Mouse (Mus musculus) lung, postnatal 25 days (tissue): ENCODE results near the gene Gabpb2.

Experiments
- DNase-seq: peaks from one replicate; pipeline ENCODE4 v3.0.0; 2022; ENCODE audit warnings: low spot score

The Gabpb2 gene

DNA sequence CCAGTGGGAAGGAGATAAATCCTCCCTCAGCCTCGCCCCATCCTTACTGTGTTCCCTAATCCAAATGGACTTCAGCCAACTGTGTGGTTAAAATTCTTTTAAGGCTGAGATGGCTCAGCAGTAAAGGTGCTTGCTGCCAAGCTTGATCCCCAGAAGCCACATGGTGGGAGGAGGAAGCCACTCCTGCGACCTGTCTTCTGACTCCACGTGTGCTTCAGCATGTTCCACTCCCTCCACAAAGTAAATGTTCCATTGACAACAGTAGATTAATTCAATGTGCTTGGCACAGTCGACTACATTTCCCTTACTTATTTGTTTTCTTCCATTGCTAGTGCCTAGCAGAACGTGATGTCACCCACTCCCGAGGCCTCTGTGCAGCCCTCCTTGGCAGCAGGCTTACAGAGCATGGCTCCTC lies 23.0 kb downstream of the Gabpb2 start:
- DNase-seq, result no peak

DNA sequence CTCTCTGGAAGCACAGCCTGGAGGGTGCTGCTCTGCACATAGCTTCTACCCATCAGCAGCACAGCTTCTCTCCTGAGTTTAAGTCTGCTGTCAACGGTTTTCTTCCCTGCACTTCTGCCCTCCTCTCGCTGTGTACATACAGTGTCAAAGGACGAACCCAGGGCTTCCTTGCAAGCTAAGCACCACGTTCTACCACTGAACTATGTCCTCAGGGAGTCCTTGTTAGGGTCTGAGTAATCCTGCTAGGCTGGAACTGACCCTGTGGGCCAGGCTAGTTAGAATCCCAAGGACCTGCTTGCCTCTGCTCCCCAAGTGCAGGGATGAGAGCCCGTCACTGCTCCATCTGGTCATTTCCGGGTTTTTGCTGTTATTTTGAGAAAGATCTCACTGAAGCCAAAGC lies 30.8 kb downstream of the Gabpb2 start:
- DNase-seq, result no peak

DNA sequence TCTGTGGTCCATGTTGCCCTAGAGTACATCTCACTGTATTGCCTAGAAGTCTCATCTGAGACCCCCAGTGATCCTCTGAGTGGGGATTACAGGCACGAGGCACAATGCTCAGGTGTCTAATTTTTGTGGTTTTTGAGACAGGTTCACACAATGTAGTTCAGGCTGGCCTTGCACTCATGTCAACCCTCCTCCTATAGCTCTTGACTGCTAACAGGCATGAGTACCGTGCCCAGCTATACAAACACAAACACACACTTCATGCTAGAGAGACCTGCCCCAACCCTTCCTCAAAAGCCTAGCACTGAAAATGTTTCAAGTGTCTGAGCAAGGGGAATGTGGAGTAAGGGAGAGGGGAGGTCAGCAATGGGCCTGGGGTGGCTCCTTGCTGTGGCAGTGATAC lies 31.6 kb downstream of the Gabpb2 start:
- no peak for DNase-seq

DNA sequence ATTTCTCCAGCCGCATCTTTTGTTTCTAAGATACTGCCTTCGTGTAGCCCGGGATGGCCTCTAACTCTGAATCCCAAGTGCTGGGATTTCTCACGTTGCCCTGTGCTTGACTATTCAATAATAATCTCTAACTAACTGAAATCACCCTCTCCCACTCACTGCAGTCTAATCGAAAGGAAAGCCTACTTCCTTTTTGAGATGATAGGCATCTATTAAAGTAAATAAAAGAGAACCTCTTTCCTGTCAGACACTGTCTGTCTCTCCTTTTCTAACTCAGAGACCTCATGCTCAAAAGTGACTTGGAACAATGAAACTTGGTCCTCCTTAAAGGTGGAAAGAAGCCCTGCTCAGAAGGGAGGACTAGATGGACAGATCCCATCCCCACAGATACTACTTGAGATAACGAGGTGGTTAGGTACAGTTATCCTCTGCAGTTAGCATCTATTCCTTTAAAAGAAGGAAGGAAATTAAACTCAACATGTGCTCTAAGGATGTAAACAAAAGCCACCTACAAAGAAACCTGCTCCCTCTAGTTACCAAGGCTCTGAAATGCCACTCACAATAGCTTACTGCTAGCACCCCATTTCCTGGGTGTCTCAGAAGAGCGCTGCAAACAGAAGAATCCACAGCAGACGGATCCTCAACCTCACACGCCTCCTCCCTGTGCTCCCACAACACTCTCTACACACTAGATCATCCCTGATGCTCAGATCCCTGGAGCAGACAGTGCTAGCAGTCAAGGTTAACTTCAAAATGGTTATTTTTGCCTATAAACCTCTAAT lies 32.7 kb downstream of the Gabpb2 start:
- no peak for DNase-seq

DNA sequence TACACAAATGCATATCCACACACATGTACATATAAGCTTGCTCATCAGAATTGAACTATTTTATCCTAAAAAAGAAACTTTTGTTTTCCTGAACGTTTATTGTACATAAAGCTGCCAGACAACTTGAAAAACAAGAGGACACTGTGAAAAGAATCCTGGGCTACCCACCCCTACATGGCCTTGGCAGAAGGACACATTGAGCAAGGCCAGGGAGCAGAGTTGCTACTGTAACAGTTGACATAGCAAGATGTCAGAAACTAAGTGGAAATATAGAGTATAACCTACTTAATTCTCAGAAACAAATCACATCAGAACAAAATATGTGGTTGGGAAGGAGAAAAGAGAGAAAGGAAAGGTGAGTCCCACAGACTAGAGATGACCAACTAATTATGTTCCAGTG lies 35.9 kb downstream of the Gabpb2 start:
- DNase-seq, result no peak

DNA sequence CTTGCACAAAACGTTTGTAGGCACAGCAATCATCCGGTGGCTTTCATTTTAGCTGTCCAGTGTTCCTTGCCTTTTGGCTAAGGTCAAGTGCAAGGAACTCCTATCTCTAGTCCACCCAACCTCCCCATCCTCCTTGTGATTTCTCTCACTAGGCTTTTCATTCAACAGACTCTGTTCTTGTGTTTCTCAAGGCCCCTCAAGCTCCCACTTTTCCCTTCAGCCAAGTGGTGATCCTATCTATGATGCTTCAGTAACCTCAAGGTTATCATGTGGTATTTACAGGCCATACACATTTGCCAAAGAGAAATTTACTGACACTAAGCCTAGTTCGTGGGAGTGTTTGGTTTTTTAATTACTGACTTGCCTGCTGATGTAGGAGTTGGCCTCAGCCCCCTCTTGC lies 37.8 kb downstream of the Gabpb2 start:
- DNase-seq, result no peak

DNA sequence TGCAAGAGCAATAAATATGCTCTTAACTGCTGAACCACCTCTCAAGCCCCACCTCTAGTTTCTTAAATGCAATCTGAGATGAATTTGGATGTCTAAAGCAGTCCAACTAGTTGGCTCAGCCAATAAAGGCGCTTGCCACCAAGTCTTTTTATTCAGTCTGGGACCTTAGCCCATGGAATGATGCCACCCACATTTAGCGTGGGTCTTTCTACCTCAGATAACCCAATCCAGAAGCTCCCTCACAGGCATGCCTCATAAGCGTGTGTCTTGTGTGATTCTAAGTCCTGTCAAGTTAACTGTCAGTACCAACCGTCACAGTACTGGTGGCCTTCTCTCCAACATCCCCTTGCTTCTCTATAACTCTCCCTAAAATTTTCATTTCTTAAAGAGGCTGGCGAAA lies 38.8 kb downstream of the Gabpb2 start:
- DNase-seq, result no peak

DNA sequence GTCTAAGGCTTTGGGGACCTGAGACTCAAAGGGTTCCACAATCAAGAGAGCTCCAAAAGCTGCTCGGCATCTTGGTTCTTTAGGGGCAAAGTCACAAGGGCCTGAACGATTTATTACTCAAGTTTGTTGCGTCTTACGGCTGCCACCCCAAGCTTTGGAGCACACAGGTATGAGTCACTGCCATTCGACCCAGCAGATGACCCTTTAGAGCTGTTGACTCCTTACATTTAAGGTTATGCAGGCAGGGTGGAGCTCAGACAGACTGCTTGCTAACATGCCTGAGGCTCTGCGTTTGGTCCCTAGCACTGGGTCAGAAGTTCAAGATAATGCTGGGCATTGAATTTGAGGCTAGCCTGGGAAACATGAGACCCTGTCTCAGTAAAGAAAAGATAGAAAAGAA lies 40.1 kb downstream of the Gabpb2 start:
- no peak for DNase-seq

DNA sequence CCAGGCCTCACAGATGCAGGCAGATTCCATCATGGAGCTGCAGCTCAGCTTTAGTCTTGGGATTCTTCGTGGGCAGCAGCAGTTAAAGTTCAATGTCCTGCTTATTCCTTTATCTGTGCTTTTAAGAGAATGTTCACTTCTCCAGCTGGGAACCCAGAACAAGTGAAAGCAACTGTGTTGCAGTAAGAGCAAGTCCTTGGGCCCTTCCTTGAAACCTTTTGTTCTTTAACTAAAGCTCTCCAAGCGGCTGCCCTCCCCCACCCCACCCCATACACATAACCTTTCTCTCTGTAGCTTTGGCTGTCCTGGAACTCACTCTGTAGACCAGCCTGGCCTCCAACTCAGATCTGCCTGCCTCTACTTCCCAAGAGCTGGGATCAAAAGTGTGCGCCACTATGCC lies 41.2 kb downstream of the Gabpb2 start:
- DNase-seq, result no peak

DNA sequence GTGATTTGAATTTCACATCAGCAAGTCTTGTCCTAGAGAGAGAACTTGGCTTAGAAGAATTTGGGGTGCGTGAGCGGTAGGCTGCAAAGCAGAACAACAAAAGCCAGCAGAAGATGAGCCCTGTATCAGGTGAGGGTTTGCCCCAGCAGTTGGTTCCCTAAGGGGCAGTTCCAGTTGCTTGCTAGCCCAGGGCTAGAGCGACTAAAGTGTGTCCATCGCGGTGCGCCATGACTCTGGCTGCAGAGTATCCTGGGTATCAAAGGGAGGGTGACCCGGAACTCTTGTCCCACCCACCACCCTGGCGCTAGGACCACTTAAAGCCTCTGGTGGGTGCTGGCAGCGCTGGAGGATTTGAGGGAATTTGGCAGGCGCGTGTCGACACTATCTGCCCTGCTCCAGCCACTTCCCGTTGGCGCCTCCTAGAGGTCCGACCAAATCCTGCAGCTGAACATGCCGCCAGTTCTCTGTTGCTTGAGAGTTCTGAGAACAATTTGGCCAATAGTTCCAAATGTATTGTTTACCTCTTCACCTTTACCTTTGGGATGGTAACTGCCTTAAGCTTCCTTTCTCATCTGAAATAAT lies 43.6 kb downstream of the Gabpb2 start:
- peak; percentile 89 for DNase-seq

DNA sequence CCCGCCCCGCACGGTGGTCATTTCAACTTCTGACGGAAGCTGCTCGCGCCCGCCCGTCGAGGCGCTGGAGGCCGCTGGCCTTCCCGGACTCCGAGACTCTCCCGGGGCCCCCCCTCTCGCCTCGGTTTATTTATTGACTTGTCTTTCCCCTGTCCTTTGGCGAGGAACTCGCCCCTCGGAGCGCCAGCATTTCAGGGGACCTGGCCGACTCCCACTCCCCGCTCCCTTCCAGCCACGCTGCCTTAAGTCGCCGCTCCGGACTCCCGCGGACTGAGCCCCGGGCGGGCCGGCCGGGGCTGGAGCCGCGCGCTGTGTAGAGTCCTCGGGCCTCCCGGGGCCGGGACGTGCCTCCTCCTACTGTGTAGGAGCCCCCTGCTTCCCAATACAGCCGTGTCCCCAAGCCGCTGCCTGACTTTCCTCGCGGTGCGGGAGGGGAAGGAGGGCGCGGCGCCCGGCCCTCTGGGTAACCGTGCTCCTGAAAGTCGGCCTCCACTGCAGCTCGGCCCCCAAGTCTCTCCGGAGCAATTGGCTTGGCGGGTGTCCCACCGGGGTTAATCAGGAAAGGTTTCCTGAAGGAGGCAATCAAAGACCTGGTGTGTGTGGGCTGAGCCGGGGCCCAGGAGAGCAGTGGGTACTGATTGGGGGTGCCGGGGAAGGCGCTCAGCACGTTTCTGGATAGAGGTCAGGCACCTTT lies 44.3 kb downstream of the Gabpb2 start:
- no peak for DNase-seq

DNA sequence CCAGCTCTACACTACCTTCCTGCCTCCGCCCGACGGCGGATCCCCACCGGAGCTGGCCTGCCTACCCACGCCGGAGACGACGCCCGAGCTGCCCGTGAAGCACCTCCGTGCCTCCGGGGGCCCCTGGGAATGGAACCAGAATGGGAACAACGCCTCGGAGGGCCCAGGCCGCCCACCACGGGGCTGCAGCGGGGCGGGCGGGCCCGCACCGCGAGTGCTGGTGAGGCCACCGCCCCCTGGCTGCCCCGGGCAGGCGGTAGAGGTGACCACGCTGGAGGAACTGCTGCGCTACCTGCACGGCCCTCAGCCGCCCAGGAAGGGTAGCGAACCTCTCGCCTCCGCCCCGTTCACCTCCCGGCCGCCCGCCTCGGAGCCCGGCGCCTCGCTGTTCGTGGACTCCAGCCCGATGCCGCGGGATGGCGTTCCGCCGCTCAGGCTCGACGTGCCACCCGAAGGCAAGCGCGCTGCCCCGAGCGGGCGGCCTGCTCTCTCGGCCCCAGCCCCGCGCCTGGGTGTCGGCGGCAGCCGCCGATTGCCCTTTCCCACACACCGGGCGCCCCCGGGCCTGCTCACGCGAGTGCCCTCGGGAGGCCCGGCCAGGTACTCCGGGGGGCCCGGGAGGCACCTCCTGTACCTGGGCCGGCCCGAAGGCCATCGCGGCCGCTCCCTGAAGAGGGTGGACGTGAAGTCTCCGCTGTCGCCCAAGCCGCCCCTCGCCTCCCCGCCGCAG lies 45.0 kb downstream of the Gabpb2 start:
- DNase-seq, result no peak

DNA sequence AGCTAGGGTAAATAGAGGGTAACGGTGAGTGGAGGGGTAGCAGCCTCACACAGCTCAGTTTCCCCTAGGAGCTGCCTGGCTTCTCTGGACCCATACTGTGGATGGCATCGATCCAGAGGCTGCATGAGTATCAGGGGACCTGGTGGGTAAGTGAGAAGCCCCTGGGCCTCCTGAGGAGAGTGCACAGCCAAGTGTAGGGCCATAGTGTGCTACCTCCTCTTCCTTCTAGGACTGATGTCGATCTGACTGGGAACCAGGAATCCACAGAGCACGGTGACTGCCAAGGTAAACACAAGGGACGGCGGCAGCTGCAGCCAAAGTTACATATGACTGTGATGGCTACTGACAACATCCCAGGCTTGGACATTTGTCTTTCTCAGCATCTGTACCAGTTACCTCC lies 46.6 kb downstream of the Gabpb2 start:
- DNase-seq, result no peak

DNA sequence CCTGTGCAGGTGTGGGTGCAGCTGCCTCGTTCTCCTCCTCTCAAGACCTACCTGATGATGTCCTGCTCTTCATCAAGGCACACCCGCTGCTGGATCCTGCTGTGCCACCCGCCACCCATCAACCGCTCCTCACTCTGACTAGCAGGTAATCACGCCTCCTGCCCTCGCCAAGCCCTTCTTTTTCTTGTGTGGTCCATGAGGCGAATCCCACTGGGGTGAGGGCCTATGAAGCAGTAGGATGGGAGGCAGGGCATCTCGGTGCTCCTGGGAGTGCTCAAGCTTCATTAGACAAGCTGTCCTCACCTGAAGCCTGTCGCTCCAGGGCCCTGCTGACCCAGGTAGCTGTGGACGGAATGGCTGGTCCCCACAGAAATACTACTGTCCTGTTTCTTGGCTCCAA lies 47.7 kb downstream of the Gabpb2 start:
- DNase-seq, result no peak

DNA sequence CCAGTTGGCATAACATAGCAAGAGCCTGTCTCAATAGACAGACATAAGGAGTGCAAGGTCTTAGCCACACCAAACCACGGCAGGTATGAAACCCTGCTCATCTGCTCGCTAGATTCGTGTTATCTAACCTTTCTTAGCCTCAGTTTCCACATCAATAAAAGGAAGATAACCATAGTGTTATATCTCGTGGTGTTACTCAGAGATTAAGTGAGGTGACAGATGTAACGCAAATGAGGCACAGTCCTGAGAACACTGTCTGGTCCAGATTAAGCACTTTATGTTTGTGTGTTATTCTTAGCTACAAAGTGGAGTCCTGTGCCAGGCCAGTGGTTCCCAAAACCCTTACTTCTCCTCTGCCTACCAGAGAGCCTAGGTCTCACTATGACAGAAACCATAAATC lies 52.9 kb downstream of the Gabpb2 start:
- DNase-seq, result no peak

DNA sequence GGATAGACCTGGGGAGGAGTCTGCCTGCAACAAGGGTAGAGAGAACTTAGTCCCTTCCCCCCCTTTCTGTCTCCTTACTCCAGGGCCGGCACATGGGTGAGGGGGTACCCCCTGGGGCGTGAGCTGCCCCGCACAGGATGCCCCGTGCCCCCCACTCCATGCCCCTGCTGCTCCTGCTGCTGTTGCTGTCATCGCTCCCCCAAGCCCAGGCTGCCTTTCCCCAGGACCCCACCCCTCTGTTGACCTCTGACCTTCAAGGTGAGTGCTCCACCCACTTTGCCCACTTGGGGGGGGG lies 53.5 kb downstream of the Gabpb2 start:
- DNase-seq, result no peak

DNA sequence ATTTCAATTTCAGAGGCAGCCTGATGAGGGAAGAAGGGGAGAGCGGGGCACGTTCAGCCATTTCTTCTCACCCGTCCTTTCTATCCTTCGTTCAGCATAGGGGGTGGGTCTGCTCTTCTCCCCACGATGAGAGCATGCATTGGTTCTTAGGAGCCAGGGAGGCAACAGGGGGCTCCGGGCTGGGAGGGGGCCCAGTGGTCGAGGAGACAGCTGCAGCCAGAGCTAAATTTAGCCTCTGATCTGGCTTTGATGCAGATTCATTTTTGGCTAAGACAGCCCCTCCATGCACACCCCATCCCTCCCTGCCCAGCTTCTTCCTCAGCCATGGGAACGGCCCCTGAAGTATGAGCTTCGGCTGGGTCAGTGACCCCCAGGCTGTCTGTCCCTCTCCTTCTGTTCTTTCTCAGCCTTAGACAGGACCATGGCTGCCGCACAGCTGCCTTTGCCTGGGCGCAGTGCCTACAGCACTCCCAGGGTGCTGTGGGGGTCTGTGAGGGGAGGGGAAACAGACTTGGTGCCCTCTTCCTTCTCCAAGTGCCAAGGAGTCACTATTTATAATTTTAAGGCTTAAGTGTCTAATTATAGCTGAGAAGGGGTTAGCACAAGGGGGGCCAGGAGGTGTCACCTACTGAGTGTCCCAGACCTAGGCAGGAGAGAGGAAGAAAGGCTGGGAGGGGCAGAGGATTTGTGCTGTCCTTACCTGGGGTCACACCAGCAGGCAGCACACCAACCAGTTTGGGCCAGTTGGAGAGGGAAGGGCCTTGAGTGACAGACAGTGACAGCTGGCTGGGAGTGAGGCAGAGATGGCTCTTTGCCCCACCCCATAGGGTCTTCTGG lies 54.1 kb downstream of the Gabpb2 start:
- no peak for DNase-seq

DNA sequence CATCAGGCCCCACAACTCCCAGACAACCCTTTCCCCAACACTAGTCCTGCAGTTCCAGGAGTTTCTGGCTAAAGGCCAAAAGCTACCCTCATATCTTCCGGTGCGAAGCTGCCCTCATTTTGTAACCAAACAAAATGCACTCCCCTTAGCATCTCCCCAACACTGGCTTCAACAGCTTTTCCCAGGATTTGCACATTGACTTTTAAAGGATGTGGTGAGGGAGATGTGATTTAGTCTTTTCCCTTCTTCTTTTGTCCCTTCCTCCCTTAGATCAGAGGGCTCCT lies 55.4 kb downstream of the Gabpb2 start:
- no peak for DNase-seq

DNA sequence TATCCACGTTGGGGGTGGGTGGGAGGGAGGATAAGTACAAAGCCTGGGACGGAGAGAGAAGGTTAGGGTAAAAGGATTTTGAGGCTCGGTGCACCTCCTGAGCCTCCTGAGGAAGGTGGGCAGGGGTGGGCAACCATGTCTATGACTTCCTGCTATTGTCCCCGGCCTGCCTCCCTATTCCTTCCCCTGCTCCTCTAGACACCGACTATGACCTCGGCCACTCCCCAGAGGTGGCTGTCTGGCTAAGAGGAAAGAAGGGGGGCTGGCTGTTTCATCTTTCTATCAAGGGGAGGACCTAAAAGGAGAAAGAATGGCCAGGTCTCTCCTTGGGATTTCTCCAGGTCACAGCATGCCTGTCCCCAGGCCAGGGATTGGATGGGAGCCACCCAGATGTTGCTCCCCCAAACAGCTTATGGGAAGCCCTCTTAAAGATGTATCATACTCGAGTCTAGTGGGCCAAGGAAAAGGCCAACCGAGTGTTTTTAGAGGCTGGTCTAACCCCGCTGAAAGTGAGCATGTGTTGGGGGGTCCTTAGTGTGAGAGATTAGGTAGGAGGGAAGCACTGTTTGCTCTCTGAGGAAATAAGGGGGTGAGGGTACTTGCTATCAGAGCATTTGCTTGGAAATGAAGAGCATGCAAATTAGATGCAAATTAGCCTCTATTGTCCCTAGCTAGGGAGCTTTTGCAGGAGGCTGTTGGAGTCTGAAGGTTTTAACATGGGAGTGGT lies 55.9 kb downstream of the Gabpb2 start:
- DNase-seq, result no peak

DNA sequence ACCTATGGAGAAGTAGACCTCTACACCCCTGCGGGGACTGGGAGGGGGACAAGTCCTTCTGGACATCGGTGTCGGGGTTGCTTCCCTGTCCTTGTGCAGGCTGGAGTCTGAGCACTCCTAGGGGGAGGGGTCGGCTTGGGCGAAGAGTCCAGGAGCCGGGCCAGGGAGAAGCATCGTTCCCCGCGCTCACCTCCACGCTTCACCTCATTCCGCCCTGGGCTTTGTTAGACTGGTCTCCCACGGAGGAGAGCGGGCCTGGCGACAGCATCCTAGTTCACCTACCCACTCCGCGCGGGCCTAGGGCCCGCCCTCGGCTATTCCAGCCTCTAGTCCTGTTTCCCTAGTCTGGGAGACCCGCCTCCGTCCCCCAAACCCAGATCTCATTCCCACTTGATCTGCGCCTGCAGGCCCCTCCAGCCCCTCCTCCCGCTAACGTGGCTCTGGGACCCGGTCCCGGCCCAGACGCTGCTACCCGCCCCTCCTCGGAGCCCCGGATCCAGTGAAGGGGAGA lies 56.6 kb downstream of the Gabpb2 start:
- DNase-seq, result no peak
